Mouse (Mus musculus): ENCODE results near the gene Gm5891. TPM values are rescaled to one million over a fixed set of nuclear protein-coding genes. Genes with fewer than 3 reads are reported as not detected.
"Not testable (repeated sequence)": the region's sequence is repeated elsewhere in the genome, so short reads cannot be mapped to it uniquely, and the experiment has no call there.

The Gm5891 gene
- total RNA-seq (2021) = not detected
- long read RNA-seq, experiment 1 = 0 reads
- long read RNA-seq, experiment 2 = 0 reads

GRCm38 (mm10) chr7:21921191-21921590 is at the start of gene Gm5891:
Gene Gm5891, minus strand, starts transcription at chr7:21921291.
- DNase-seq (ENCODE audit: low spot score) = not testable (repeated sequence)

Other genes starting within 250 kb of the Gm5891 start
- gene Gm4175, start 159.8 kb downstream of the Gm5891 start, total RNA-seq (2021) = not detected
- not detected for gene Gm4177, start 124.6 kb downstream of the Gm5891 start, total RNA-seq (2021)
- gene Vmn1r135, start 88.9 kb downstream of the Gm5891 start, total RNA-seq (2021) = not detected
- gene Gm5725, start 77.0 kb downstream of the Gm5891 start, total RNA-seq (2021) = not detected
- not detected for gene Vmn1r137, start 73.3 kb upstream of the Gm5891 start, total RNA-seq (2021)
- gene Vmn1r138, start 107.6 kb upstream of the Gm5891 start, total RNA-seq (2021) = not detected
- gene Gm6176, start 135.0 kb upstream of the Gm5891 start, total RNA-seq (2021) = not detected
- not detected for gene Vmn1r139, start 147.8 kb upstream of the Gm5891 start, total RNA-seq (2021)
- gene Gm16451, start 197.0 kb upstream of the Gm5891 start, total RNA-seq (2021) = not detected
- gene Gm10666, start 213.4 kb upstream of the Gm5891 start, total RNA-seq (2021) = not detected
- gene Vmn1r142, start 242.7 kb upstream of the Gm5891 start, total RNA-seq (2021) = not detected